Mouse (Mus musculus) adrenal gland, postnatal 10 days (tissue): ENCODE data around the gene BC024063. TPM values are rescaled to one million over a fixed set of nuclear protein-coding genes. Genes with fewer than 3 reads are reported as not detected.
A peak's percentile ranks its signal among the peaks of the same experiment; 100 is the strongest.
"Not testable (repeated sequence)": the region's sequence is repeated elsewhere in the genome, so short reads cannot be mapped to it uniquely, and the experiment has no call there.

Experiments
- DNase-seq: peaks from one replicate; pipeline ENCODE4 v3.0.0; 2021; ENCODE audit warnings: mixed read lengths
- long read RNA-seq, 2 experiments: library from polyadenylated mRNA; stranded (forward); transcript quantifications; one replicate each; pipeline ENCODE4 v2.0.0; 2021
- total RNA-seq, 2 experiments: library from RNA; stranded (reverse); gene quantifications; 2 replicates each; pipeline ENCODE4 v1.2.3; 2021

Gene BC024063
- total RNA-seq: 1 to 10 TPM; 2.9 to 4.4 TPM
- long read RNA-seq, experiment 1, partial matches to known transcripts: 0 of 3 reads
- long read RNA-seq, experiment 1, other reads (novel, unspliced or antisense): 1 of 3 reads
- long read RNA-seq, experiment 2, partial matches to known transcripts: 0 of 2 reads
- long read RNA-seq, experiment 2, other reads (novel, unspliced or antisense): 1 of 2 reads

DNA sequence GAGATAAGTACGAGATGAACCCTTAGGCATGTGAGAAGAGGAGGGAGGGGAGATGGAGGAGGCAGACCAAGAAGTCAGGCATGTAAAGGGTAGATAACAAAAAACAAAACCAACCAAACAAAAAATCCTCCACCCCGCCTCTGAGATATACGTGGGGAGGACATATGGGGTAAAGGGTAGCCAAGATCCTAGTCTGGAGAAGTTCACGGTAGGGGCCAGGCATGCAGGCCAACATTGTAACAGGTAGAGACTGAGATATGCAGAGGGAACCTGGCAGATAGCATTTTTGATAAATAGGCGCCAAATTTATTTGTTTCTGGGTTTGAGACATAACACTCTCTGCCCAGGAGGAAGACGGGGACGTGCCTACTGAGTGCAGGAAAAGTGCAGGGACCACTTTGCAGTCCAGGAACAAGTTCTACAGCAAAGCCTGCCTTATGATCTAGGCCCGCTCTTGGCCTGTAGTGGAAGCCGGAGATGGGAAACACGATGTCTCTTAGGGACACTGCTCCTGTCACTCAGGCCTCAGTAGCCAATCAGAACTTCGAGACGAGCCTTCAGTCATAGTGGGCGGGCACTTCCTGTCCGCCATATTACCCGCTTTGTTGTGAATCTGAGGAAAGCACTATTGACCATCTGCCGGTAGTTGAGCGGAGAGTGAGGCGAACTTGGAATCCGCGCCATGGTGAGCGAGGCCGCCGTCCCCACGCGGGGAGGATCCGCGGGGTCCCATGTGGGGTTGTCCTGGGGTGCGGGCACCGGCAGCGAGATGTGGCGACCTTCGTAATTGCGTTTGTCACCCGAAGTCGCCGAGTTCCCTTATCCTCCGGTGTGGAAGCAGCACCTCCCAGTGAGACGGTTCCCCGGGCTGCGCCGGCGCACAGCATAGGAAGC is at the start of gene BC024063:
TSS of gene BC024063 (plus strand) at position 626 of the 894 bp plus-strand sequence.
- DNase-seq: peak; percentile 66

DNA sequence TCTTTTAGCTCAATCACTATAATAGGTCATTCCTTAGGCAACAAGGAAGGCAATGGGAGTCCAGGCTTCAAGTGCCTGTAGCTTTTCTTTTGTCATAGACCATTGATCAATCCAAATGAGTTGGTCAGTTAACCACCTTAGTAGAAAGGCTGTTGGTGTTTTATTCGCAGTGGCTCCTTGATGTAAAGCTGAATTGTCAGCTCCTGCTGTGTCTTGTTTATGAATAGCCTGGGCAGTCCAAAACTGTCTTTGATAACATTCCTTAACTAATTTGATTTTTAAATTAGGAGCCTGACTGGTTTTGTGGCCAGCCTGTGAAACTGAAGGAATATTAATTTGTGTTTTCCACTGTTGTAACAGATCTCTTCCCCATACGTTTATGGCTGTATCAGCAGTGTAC is 41.0 kb upstream of the BC024063 start:
- no peak for DNase-seq

GRCm38 (mm10) chr10:82046603-82047002 is 36.5 kb upstream of the BC024063 start:
- no peak for DNase-seq

DNA sequence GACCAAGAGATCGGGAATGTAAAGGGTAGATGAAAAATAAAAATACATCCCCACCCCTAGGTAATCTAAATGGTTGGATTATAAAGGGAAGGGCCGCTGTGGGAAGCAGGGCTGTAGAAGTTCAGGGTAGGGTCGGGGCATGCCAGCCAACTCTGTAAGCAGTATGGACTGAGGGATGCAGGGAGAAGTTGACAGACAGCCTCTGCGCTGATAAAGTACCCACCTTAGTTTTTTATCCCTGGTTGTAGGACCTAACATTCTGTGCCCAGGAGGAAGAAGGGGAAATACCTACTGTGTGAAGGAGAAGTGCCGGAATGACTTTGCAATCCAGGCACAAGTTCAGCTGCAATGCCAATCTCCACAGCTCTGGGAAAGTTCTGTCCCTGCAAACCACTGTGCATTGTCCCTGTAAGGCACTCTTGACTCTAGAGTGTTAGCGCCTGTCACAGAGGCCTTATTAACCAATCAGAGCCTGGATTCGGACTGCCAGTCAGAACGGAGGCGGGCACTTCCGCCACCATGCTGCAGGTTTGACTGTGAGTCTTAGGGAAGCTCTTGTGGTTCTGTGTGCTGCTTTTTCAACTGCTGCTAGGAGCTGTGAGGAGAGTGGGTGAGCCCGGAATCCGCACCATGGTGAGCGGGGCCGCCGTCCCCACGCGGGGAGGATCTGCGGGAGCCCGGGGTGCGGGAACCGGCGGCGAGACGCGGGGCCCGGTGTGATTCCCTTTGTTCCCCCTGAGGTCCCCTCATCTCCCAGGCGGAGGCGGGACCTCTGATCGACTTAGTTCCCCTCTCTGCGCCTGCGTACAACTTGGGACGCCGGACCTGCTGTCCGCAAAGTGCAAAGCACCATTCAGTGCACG is 35.3 kb upstream of the BC024063 start, which contains the start of gene Zfp873:
TSS of gene Zfp873 (plus strand) at position 527 of the 863 bp plus-strand sequence.
- peak; percentile 94 for DNase-seq

- not testable (repeated sequence) for DNase-seq
These were observed 34.7 kb upstream of the BC024063 start for GRCm38 (mm10) chr10:82048460-82048804.

GRCm38 (mm10) chr10:82083622-82083971 is 444 bp downstream of the BC024063 start:
- DNase-seq: not testable (repeated sequence)

- DNase-seq: no peak
These were observed 34.1 kb downstream of the BC024063 start for GRCm38 (mm10) chr10:82117206-82117605.

DNA sequence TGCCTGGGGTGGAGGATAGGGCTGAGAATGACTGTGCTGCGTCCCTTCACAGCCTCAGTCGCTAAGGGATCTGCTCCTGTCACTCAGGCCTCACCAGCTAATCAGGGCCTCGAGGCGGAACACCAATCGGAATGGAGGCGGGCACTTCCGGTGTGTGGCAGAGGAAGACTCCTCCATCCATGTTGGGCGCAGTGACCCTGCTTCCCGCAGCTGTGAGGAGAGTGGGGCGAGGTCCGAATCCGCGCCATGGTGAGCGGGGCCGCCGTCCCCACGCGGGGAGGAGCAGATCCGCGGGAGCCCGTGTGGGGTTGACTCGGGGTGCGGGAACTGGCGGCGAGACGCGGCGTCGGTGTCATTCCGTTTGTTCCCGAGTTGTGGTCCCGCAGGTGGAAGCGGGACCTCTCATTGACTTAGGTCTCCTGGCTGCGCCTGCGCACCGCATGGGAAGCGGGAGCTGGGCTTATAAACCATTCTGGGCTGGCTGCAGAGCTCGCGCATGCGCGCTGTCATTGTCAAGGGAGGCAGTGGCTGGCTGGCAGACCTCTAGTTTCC is 44.8 kb downstream of the BC024063 start, which contains the start of gene AU041133:
TSS of gene AU041133 (plus strand) at position 164 of the 552 bp plus-strand sequence.
- peak; percentile 89 for DNase-seq

- no peak for DNase-seq
These were observed 62.1 kb downstream of the BC024063 start for GRCm38 (mm10) chr10:82145282-82145681.

GRCm38 (mm10) chr10:82147571-82147970 is 64.4 kb downstream of the BC024063 start:
- no peak for DNase-seq

Other genes with a start within 250 kb of the BC024063 start
- gene Gm32687, start 219.4 kb upstream of the BC024063 start, total RNA-seq: 1 to 10 TPM; 1.7 to 2.9 TPM
- gene Zfp781, start 152.9 kb upstream of the BC024063 start, total RNA-seq: 1 to 10 TPM; 1.1 to 2.1 TPM
- 10 to 100 TPM in 1 of 2 experiments, 1 to 10 TPM in 1; 5.6 to 10.1 TPM for gene Zfp873, start 35.2 kb upstream of the BC024063 start, total RNA-seq
- 1 to 10 TPM; 3.2 to 5.2 TPM for gene AU041133, start 44.7 kb downstream of the BC024063 start, total RNA-seq
- gene Zfp938, start 157.9 kb downstream of the BC024063 start, total RNA-seq: 1 to 10 TPM; 6.4 to 7.7 TPM
- not detected for gene 4932415D10Rik, start 233.2 kb downstream of the BC024063 start, total RNA-seq